Mouse (Mus musculus) cerebral cortex, adult 2 months (tissue): ENCODE data around the gene Fbxw2.

Experiments
- WGBS: fragments of 180-500 bp; shearing (Covaris S2); methylation state at CpG from one replicate; pipeline ENCODE4 v1.1.7; 2018; 5-methylcytosine and 5-hydroxymethylcytosine counted together

Gene Fbxw2

DNA sequence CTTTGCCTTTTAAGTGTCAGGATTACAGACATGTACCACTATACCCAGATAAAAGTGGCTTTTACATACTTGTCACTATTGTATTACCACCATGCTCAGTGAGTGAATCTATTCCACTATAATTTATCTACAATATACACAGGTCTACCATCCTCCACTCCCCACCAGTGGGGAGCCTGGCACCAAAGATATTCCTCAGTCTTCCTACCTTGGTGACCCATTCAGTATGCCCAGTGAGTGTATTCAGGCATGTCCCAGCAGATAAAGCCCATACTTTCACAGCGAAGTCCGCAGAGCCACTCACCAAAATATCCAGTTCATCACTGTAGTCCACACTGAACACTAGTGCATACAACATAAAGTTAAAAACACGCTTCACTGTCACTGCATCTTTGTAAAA is 15.3 kb downstream of the Fbxw2 start:
- WGBS: 94% methylated on average over 3 of the region's 3 CpGs

DNA sequence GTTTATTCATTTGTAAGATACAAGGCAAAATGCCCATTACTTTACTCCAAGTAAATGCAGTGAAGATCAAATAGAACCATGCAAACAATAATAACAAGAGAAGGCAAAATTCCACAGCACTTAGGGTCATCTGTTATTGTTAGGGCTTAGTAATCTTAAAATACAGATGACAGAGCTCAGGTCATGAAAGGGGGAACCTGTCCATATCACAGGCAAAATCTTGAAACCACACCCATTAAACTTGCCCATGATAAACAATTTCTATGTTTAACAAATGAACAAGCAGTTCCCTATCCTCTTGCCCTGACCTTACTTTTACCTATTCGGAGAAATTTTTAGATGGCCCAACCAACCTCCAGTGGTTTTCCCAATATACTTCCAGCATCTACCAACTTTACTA is 16.5 kb downstream of the Fbxw2 start:
- 80% methylated on average over 1 of the region's 1 CpGs for WGBS

DNA sequence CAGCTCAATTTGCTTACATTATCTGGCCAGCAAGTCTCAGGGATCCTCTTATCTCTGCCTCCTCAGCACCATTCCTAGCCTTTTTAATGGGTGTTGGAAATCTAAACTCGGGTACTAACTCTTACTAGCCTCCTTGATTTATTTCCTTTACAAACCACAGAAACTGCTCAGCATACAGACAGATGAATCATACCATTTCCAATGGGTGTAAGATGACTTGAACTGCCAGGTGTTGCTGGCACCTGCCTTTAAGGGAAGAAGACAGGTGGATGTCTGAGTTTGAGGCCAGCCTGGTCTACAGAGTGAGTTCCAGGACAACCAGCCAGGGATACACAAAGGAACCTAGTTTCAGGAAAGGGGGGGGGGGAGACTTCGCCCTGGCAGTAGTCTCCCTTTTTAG is 18.1 kb downstream of the Fbxw2 start:
- WGBS: 76% methylated on average over 2 of the region's 2 CpGs

DNA sequence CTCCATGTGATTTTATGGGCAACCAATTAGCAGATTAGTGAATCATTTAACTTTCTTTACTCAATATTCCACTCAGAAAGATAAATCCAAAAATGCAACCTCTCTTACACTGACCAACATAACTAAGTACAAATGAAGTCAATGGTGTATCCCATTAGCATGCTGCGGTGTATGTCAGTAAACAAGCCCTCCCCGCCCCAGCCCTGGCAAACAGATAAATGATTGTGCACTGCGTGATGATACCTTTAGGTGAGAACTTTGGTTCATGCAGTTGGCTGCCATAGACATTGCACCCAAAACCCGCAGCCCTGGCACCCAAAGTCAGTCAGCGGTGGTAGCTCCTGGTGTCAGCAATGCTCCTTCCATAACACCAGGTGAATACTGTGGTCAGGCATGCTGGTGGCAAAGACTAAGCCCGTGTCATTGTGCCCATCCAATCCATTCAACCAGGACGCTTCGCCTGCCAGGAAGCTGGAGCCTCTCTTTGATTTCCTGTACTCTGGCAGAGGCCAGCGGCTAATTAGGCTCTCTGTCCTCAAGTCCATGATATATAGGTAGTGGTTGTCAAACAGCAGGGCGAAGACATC is 20.7 kb downstream of the Fbxw2 start:
- WGBS: 76% methylated on average over 10 of the region's 10 CpGs

DNA sequence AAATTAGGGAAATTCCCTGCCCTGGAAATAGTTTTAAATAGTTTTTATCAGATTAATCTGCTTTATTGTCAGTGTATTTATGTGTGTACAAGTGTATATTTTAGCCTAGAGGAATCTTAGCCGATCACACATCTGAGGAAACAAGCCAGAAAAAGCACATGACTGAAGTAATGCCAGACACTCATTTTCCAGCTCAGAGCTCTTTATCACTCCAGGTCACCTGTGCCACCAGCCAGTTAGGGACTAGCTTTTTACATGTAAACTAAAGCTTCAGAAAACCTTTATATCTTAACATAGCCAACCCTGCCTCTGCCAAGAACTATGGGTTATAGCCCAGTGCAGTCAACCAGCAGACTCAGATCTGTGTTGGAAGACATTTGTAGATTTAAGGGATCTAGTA is 21.3 kb downstream of the Fbxw2 start:
- WGBS: 10% methylated on average over 1 of the region's 1 CpGs

DNA sequence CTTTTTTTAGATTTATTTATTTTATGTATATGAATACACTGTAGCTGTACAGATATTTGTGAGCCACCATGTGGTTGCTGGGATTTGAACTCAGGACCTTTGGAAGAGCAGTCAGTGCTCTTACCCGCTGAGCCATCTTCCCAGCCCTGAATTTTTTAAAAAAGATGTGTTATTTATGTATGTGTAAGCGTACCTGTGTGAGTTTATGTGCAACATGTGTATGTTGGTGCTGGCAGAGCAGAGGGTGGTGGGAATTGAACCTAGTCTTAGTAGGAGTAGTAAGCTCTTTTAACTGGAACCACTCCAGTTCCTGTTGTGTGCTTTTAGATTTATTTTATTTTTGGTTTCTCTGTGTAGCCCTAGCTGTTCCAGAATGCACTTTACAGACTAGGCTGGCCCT is 21.9 kb downstream of the Fbxw2 start:
- WGBS: 90% methylated on average over 2 of the region's 2 CpGs

DNA sequence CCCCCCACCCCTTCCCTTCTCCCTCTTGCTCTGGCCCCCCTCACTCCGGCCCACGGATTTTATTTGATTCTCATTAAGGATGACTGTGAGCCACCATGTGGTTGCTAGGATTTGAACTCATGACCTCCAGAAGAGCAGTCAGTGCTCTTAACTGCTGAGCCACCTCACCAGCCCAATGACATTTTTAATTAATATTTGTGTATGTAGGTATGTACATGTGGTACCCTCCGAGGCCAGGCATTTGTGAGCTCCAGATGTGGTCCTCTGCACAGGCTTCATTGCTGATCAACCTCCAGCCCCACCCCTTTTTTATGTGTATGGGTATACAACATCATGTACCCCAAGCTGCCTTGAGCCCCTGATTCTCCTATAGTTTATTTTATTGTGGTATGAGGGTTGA is 22.4 kb downstream of the Fbxw2 start:
- 50% methylated on average over 3 of the region's 3 CpGs for WGBS

DNA sequence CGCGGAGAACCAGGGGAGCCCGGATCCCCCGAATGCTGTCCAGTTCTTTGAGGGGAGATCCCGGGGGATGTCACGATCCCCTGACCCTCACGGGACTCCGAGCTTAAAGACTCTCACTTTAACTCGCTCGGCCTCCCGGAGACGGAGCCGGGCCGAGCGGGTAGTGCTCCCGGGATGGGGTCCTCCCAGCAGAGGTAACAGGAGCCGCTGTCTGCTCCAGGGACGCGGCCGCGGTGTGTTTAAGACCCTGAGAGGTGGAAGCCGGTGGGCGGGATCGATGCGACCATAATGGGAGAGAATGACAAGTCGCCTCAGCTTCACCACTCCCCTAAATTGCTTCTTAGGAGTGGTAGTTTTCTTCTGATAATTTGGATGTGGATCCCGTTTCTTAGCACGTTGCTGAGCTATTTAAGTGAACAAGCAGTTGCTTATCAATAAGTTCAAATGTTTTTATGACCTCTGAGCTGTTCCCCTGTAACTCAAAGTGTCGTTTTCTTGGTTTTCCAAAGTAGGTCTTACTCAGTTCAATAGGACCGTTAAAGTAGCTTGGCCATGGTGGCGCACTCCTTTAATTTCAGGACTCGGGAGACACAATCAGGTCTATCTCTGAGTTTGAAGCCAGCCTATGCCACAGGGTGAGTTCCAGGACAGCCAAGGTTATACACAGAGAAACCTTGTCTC is 23.4 kb downstream of the Fbxw2 start:
- WGBS: 1% methylated on average over 32 of the region's 32 CpGs

DNA sequence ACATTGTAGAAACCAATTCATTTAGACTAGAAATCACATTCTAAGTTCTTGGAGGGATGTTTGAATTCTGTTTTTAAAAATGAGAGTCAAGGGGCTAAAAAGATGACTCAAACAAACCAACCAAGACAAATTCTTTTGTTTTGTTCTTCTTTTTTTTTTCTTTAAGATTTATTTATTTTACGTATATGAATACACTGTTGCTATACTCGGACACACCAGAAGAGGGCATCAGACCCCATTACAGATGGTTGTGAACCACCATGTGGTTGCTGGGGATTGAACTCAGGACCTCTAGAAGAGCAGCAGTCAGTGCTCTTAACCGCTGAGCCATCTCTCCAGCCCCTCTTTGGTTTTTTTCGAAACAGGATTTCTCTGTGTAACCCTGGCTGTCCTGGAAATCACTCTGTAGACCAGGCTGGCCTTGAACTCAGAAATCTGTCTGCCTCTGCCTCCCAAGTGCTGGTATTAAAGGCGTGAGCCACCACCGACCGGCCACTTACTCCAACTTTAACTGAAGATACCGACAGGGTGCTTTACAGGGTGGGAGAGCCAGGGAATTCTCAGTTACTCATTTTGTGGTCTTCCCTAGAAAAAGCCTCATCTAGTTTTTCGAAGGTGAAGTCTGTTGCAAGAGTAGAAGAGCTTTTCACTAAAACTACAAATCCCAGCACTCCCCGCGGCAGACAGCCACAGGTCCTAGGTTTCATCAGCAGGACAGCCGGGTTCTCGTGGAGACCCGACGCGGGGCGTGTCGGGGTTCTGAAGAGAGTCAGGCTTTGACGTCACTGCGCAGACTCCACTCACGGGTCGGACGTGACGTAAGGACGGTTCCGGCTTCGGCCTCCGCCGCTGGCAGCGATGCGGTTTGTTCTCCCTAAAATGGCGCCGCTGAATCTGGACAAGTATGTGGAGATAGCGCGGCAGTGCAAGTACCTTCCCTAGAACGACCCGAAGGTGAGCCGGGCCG is 24.3 kb downstream of the Fbxw2 start:
- 5% methylated on average over 39 of the region's 39 CpGs for WGBS

DNA sequence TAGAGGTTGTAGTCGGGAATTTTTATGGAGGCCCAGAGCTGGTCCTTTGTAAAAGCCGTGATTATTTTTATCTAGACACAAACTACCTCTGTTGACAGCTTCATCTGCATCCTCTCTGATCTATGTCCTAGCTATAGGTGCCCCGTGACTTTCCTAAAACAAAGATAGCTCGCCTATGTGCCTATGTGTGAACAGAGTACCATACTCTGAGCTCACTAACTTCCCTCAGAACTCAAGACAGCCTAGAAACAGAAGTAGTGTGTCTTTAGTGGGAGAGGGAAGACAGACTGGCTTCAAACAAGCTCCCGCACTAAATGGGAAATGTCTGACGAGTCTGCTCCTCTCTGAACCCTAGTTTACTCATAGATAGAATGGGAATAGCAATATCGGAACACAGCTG is 25.7 kb downstream of the Fbxw2 start:
- 81% methylated on average over 7 of the region's 7 CpGs for WGBS

DNA sequence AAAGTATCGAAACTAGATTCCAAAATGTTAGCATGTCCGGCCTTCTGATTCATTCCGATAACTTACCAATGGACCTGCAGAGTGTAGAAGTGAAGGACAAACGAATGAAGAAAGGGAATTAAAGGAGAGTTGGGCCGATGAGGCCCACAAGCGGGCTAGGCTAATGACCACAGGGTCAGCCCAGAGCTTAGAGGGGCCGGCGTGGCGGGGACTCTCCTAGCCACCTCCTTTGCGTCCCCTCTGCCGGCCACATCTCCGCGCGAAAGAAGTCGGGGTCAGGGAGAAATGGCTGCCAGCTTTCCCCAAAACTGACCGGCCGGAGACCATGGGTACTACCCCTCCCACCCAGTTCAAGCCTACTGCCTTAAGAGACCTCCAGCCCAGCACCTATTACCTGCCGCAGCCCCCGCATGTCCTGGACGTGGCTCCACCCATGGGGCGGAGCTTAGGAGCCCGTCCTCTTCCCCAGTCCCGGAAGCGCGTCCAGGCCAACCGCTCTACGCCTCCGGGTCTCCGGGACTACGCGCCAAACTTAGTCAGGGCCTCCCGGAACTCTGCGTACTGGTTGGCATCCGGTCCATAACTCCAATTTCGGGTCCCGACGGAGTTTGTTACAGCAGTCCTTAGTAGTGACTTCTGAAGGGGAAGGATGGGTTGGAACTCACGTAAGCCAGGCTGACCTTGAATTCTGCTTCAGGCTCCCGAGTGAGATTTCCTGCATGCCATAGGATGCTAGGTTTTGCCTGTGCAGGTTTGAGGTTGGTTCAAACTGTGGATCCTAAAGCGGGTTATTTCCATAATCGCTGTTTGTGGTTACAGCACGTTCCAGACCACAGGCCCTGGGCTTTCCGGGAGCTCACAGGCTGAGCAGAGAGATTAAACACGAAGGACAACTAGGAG is 26.5 kb downstream of the Fbxw2 start, which contains the start of gene Rabepk:
Gene Rabepk, minus strand, starts transcription at position 556 of the 900 bp plus-strand sequence.
- WGBS: 4% methylated on average over 44 of the region's 44 CpGs

DNA sequence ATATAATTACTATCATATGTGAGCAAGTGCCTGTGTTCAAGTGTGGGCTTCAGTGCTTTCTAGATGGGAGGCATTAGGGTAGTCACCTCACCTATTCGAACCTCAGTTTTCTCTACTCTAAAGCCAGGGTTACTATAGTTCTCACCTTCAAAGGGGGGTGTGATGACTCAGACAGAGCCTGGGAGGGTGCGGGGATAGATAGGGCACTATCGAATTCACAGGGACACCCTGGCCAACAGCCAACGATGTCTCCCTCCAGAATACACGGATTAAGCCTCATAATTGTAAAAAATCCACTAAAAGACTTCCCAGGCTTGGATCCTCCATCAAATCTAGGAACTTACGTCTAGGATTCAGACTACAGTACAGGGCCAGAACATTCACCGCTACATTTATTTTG is 30.7 kb downstream of the Fbxw2 start:
- WGBS: 86% methylated on average over 7 of the region's 7 CpGs

DNA sequence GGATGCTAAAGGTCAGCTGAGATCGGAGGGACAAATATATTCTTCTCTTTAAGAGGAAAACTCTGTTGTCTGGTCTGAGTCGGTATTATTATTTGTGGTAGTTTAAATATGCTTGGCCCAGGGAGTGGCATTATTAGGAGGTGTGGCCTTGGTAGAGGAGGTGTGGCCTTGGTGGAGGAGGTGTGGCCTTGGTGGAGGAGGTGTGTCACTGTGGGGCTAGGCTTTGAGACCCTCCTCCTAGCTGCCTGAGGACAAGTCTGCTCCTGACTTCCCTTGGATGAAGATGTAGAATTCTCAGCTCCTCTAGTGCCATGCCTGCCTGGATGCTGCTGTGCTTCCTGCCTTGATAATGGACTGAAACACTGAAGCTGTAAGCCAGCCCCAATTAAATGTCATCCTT is 31.6 kb downstream of the Fbxw2 start:
- WGBS: 96% methylated on average over 2 of the region's 2 CpGs

DNA sequence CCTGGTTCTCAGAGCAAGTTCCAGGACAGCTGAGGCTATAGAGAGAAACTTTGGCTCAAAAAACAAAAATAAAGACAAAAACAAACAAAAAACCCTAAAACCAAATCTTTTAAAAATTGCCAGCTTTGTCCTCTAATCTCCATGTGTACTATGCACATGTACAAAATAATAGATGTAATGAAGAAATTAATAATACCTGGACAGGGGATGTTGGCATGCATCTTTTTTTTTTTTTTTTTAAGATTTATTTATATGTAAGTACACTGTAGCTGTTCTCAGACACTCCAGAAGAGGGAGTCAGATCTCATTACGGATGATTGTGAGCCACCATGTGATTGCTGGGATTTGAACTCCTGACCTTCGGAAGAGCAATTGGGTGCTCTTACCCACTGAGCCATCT is 33.6 kb downstream of the Fbxw2 start:
- WGBS: 82% methylated on average over 2 of the region's 2 CpGs

DNA sequence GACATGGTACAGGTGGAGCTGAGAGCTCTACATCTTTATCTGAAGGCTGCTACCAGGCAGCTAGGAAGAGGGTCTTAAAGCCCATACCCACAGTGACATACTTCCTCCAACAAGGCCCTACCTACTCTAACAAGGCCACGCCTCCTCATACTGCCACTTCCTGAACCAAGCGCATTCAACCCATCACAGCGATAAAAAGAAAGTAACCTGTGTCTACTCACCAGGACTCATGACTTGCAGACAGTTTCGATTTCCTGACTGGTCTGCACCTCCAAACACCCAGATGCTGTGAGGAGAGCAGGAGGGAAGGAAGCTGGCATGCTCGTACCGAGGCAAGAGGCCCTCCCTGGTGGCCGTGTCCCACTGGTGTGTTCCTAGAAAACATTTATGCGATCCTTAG is 35.8 kb downstream of the Fbxw2 start:
- WGBS: 93% methylated on average over 8 of the region's 8 CpGs

DNA sequence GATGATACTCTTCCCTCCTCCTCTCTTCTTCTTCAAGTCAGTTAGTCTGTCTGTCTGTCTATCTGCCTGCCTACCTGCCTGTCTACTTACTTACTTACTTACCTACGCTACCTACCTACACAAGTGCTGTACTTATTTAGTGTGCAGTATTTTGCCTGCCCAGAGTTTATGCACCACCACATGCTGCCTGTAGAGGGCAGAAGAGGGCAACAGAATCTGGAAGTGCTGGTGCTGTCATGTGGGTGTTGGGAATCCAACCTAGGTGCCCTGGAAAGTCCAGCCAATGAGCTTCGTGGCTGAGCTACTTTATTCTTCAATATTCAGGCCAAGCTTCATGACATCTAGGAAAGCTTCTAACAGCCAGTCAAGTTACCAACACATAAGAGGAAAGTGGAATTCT is 42.0 kb downstream of the Fbxw2 start:
- 73% methylated on average over 2 of the region's 2 CpGs for WGBS

DNA sequence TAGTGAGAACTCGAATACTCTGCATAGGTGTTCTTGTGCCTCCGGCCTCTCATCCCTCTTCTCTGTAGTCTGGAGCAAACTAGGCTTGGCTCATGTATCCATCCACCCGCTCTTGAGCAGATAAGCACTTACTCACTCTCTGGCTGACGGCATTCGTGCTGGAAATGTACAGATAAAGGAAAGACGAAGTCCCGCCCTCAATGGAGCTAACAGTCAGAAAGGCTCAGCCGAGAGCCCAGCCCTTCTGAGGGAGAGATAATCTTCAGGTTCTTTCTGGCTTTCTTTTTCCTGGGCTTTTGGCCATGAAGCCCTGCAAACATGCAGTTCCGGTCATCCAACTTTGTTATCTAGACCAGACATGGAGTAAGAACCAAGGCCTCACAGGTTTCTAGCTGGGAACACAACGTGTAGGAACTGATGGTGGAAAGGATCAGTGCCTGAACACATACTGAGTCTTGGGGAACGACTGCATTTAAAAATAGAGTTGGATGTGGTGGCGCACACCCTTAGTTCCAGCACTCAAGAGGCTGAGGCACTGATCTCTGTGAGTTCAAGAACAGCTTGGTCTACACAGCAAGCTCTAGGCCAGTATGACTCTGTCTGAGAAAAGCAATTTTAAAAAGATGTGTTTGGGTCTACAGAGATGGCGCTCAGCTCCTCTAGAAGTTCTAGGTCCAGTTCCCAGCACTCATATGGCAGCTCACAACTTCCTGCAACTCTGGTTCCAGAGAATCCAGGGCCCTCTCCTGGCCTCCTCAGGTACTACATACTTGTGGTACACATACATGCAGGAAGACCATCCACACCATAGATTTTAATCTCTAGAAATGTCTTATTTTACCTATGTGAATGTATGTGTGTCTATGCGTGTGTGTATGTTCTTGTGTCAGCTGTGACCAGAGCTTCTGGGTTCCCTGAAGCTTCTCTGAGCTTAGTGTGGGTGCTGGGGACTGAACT is 42.8 kb downstream of the Fbxw2 start:
- WGBS: 82% methylated on average over 14 of the region's 14 CpGs

DNA sequence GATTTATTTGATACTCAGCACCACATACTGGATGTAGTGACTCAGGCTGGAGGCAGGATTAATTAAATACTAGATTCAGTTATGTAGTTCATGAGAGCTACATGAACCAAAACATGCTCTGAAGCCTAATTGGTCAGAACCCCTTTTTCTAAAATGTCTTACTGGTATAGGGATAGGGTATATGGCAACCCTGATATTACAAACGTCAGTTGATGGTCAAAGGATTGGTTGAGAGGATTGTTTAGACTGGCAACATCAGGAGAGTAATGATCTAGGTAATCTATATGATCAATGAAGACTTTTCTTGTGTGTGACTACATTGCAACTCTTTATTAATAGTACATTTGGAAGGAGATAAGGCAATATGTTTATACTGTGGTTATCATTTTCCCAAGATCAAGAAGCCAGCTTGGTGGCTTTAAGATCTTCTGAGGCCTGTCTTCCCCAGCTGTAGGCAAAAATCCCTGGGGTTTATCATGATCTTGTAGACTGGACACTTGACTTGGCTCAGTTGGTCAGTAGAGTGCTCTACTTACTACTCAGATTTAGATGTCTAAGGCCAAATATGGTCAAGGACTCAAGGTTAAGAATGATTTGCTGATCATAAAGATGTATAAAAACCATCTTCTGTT is 48.8 kb downstream of the Fbxw2 start:
- 52% methylated on average over 1 of the region's 1 CpGs for WGBS

DNA sequence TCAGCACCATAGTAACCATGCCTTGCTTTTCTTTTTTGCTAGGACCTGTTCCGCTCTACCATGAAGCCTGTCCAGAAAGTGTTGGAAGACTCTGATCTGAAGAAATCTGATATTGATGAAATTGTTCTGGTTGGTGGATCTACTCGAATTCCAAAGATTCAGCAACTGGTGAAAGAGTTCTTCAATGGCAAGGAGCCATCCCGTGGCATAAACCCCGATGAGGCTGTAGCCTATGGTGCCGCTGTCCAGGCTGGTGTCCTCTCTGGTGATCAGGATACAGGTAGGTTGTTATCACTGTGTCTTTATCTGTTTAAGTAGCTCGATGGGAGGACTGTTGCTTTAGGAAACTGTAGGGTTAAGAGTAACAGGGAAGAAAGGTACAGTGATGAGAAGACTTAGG is 51.6 kb downstream of the Fbxw2 start:
- 87% methylated on average over 6 of the region's 6 CpGs for WGBS

DNA sequence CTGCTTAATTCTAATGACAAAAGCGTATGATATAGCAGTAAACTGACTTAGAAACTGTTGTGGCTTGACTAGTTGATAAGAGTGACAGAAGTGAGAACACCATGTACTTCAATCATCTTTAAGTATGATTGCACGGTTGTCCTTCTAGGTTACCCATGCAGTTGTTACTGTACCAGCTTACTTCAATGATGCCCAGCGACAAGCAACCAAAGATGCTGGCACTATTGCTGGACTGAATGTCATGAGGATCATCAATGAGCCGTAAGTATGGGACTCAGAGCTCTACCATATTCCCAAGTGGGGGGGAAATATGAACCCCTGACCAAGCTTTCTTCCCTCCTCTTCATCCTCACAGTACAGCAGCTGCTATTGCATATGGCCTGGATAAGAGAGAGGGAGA is 52.4 kb downstream of the Fbxw2 start:
- WGBS: 74% methylated on average over 4 of the region's 4 CpGs
